Mouse (Mus musculus): ENCODE measurements around the gene Marf1.
"Not testable (repeated sequence)": the region's sequence is repeated elsewhere in the genome, so short reads cannot be mapped to it uniquely, and the experiment has no call there.

Marf1 gene

GRCm38 (mm10) chr16:14162988-14163416 lies at the start of gene Marf1, which contains the start of gene Nde1:
TSS of gene Marf1 (minus strand) at chr16:14163351.
TSS of gene Nde1 (plus strand) at chr16:14163275.
- peak; percentile 84 to 85 for DNase-seq

GRCm38 (mm10) chr16:14198798-14199197 lies 35.6 kb upstream of the Marf1 start:
- DNase-seq = no peak

- peak in 1 of 2 experiments; percentile 55 for DNase-seq
Measured at GRCm38 (mm10) chr16:14195427-14195826, 32.3 kb upstream of the Marf1 start.

- no peak for DNase-seq
Measured at GRCm38 (mm10) chr16:14194164-14194950, 31.2 kb upstream of the Marf1 start.

- DNase-seq = no peak
Measured at GRCm38 (mm10) chr16:14185516-14185915, 22.4 kb upstream of the Marf1 start.

- no peak for DNase-seq
Measured at GRCm38 (mm10) chr16:14183856-14184255, 20.7 kb upstream of the Marf1 start.

GRCm38 (mm10) chr16:14182360-14182759 lies 19.2 kb upstream of the Marf1 start:
- DNase-seq = no peak

GRCm38 (mm10) chr16:14180163-14180733 lies 17.1 kb upstream of the Marf1 start:
- no peak for DNase-seq

GRCm38 (mm10) chr16:14178041-14178440 lies 14.9 kb upstream of the Marf1 start:
- DNase-seq = no peak

GRCm38 (mm10) chr16:14169706-14170105 lies 6.6 kb upstream of the Marf1 start:
- no peak for DNase-seq

- no peak for DNase-seq
Measured at GRCm38 (mm10) chr16:14166490-14166889, 3.3 kb upstream of the Marf1 start.

- DNase-seq = no peak
Measured at GRCm38 (mm10) chr16:14163731-14164130, 580 bp upstream of the Marf1 start.

- no peak for DNase-seq
Measured at GRCm38 (mm10) chr16:14160941-14161340, 2.2 kb downstream of the Marf1 start.

GRCm38 (mm10) chr16:14159746-14160131 lies 3.4 kb downstream of the Marf1 start:
- peak in 1 of 2 experiments; percentile 61 for DNase-seq

- DNase-seq = peak; percentile 98 to 100
Measured at GRCm38 (mm10) chr16:14158936-14159745, 4.0 kb downstream of the Marf1 start.

GRCm38 (mm10) chr16:14158536-14158935 lies 4.6 kb downstream of the Marf1 start:
- DNase-seq = no peak

- no peak for DNase-seq
Measured at GRCm38 (mm10) chr16:14156312-14156711, 6.8 kb downstream of the Marf1 start.

GRCm38 (mm10) chr16:14155638-14156037 lies 7.5 kb downstream of the Marf1 start:
- not testable (repeated sequence) for DNase-seq

GRCm38 (mm10) chr16:14151718-14152117 lies 11.4 kb downstream of the Marf1 start:
- DNase-seq = no peak

- DNase-seq = no peak
Measured at GRCm38 (mm10) chr16:14147712-14148111, 15.4 kb downstream of the Marf1 start.

GRCm38 (mm10) chr16:14143298-14143697 lies 19.9 kb downstream of the Marf1 start:
- DNase-seq = no peak

GRCm38 (mm10) chr16:14139106-14139505 lies 24.0 kb downstream of the Marf1 start:
- DNase-seq = no peak

- DNase-seq = no peak
Measured at GRCm38 (mm10) chr16:14137976-14138561, 25.1 kb downstream of the Marf1 start.
